Mouse (Mus musculus) adrenal gland, postnatal 10 days (tissue): Measurements from ENCODE around the gene Grip1. TPM values are rescaled to one million over a fixed set of nuclear protein-coding genes. Genes with fewer than 3 reads are reported as not detected.

Source experiments
- DNase-seq: peaks from one replicate; pipeline ENCODE4 v3.0.0; 2021; ENCODE audit warnings: mixed read lengths
- total RNA-seq, 2 experiments: library from RNA; stranded (reverse); gene quantifications; 2 replicates each; pipeline ENCODE4 v1.2.3; 2021

The Grip1 gene
- total RNA-seq, 2 experiments from 2014 or later = 1.5 to 1.7 TPM

DNA sequence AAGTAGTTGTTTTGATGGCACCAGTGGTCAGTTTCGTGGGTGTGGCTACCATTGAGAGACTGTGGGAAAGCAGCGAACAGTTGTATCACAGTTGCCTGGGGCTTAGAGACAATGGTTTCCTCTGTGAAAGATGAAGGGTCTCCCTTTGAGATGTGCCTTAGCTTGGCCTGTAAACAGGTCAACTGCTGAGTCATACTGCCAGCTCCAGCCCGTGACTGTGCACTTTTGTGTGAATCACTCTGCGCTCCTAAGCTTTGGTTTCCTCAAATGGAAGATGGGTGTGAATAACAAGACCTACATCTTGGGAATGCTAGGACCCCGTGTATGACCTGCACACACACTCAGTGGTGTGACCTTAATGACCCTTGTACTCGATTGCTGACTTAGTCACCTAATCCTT, 303.6 kb downstream of the Grip1 start:
- DNase-seq = no peak

DNA sequence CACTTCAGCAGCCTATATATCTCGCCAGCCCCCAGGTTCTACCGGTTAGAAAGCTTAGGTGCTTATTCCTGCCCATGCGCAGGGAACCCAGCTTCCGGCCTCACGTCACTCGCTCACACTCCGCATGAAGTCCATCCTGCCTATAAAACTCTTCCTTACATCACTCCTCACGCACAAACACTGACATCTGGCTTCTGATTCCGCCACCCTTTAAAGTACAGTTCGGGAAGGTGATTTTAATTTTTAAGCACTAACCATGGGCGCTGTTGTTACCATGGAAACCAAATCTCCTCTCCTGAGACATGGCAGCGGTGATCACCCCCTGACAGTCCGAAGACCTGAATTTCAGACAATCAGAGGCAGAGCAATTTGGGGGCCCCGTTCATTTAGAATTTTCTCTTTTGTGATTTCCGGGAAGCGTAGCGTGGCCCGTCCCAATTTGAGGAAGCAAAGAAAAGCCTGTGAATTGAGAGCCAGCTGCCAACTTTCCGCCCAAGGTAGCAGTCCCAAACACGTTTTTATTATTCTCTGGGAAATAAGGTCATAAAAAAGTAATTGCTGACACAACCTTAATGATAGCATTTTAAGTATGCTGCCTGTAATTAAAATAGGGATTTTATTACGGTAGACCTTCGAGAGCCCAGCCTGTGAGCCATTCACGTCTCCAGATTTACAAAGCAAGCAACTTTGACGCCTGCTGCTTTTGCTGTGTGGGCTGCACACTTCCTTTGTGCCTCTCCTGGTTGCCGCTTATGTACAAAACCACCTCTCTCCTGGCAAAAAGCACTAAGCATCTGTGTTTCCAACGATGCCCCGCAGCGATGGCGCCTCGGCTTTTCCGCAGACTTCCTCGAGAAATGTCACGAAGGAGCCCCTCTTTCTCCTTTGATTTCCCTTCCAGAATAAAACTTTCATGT, 308.1 kb downstream of the Grip1 start:
- no peak for DNase-seq

DNA sequence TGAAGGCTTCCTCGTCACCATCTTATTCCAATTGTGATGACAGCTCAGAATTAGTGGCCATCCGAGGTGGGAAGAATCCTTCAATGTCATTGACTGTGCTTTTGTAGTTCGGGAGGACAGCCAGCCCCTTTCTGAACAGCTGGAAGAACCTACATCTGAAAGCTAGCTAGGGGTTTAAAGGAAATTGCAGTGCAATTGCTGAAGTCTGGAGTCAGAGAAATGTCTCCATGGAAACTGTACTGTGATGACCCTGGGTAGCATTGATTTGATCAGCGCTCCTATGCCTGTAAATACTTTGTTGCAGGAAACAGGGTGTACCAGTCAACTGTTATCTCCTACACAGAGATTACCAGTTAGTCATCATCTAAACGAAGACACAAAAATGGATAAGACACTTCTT, 325.2 kb downstream of the Grip1 start:
- DNase-seq = no peak

DNA sequence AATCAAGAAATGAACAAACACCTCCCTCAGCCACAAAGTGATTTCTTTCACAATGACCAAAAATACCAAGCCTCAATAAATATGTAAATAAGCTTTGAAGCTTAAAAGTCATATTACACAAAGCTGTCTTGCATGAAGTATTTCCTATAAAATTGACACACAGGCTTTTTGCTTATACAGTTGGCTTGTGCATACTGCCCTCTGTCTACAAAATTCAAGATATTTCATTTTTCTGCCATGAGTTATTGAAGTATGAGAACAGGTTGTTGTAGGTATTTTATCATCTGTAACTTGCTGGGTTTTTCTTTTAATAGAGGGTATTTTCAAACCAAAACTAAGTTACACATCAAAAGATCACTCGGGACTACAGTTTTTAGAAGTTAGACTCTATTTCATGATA, 326.0 kb downstream of the Grip1 start:
- no peak for DNase-seq

DNA sequence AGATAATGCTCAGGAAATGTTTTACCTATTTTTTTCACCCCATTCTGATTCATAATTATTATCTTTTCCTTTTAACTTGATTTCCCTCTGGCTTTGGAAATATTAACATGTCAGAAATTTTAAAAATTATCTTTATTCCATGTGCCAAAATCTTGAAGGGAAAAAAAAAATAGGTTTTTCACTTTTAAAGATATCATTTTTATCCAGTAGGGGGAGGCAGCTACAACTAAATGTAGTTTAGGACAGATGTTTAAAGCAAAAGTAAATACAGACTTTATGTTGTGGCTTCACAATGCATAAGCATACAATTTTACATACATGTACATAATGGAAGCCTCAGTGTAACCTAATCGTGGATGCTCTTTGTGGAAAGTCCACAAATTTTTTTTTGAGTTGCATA, 336.9 kb downstream of the Grip1 start:
- DNase-seq = no peak

DNA sequence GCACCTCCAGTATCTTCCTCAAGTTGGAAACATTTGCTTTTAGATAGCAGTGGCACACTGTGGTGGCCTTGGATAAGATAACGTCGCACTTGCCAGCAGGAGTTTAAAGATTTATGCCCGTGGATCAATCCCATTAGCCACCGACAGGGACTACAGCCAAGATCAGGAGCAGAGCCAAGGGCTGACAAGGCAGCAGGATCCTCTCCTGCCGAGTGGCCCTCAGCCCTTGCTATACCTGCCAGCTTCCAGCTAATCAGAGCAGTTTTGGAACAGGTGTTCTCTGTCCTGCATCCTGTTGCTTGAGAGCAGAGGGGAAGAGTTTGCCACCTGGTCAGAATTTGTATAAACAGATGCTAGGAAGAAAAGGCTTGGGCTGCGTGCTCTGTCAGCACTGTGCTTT, 348.8 kb downstream of the Grip1 start:
- DNase-seq = peak; percentile 8

DNA sequence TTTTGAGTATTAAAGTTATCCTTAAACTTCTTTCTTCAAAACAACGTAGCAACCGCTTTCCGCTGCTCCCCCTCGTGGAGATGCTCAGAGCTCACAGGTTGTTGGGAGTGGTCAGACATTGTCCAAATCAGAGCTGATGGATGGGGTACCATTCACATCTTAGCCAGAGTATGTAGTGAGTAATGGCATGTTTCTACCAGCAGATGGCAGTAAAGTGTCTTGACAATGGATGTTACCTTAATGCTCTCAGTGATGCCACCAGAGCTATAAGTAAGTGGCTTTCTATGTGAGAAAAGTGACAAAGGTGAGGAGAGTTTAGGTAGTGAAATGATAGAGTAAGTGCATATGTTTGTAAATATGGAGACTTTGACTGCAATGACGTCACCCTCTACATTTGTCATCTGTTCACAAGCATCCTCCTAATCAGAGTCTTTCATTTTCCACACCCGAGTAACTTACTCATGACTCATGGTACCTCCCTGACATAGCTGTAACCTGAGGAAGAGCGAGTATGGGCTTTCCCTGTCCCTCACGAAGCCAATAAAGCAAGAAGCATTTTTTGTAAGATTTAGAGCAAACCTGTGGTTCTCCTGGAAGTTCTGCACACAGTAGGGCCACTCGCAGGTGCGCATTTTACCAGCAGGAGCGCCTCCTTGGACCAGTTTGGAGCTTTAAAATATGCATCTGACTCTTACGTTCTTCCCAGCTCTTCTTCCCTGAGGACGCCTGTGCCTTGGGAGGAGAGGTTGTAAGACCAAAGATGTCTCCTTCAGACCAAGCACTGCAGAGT, 350.2 kb downstream of the Grip1 start:
- DNase-seq = peak; percentile 46

DNA sequence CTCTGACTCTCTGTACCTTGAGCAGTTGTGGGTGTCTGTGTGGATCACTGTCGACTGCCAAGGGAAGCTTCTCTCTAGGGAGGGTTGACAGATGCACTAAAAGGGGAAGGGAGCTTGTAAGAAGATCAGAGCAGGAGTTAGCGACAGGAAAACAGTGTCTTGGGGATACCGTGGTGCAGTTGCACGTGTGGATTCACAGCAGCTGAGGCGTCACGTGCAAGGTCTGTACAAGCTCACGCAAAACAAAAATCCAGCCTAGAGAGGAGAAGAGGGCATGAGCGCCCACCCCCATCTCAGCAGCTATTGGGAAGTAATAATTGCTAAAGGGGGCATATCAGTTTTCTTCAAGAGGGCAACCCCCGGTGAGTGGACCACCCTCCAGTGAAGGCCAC, 350.8 kb downstream of the Grip1 start:
- DNase-seq = no peak

DNA sequence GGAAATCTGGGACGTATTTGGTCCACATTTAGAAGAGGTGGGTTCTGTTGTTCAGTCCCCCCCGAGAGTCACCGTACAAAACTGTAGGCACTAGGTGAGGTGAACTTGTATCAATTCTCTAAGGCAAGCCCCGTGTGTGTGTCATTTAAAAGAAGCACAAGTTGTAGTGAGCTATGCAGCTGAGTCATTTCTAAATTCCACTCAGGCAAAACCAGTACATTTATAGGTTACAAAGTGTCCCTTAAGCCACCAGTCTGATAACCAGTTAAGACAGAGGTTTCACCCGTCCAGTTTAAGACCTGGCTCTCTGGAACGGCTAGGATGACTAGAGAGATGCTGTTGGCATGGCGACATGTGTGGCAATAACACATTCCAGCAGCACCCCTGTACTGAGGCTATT, 351.5 kb downstream of the Grip1 start:
- no peak for DNase-seq

DNA sequence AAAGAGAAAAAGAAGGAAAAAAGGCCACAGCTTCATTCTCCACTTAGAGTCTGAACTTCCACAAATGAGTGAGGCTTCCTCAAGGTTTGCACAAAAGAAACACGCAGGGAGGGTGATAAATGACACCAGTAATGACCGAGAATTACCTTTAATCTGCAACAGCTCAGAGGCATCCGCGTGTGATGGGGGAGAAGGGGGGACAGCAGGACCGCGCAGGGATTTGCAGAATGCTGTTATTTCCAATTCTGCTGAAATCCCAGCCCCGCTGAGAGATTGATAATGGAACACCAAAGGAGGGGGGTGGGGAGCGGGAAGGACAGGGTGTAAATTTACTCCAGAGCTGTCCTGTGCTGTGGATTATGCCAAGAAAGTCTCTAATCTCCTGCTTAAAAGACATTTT, 352.5 kb downstream of the Grip1 start:
- no peak for DNase-seq

DNA sequence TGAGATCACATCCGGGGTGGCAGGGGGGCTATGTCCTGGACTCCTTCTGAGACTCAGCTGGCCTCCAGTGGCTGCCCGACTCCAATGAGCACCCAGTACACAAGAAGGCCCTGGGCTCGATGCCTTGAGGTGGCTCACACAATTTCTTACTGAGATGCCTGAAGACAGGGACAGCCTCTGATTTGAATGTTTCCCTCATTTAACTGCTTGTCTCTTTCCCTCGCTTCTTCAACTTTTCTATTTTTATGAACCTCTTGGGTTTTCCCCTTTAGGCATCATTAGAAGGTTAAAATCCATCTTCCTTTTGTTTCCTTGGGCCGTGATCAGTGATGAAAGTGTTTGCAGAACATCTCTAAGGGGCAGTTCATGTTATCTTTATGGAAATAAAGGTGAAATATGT, 354.8 kb downstream of the Grip1 start:
- DNase-seq = no peak

DNA sequence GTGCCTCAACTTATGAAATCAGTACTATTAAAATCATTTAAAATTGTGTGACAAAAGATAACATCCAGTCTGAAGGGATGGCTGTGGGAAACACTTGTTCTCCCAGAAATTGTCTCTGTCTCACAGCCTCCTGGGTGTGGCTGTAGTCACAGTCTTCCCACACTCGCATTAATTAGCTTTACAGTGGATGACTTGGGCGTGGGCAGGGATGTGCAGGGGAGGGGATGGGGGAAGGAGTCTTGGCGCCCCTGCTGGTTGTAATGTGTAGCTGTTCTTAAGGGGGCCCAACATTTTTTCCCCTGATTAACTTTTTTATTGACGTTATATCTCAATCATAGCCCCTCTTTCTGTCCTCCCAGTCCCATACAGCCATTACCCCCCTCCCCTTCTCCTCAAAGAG, 360.5 kb downstream of the Grip1 start:
- no peak for DNase-seq

DNA sequence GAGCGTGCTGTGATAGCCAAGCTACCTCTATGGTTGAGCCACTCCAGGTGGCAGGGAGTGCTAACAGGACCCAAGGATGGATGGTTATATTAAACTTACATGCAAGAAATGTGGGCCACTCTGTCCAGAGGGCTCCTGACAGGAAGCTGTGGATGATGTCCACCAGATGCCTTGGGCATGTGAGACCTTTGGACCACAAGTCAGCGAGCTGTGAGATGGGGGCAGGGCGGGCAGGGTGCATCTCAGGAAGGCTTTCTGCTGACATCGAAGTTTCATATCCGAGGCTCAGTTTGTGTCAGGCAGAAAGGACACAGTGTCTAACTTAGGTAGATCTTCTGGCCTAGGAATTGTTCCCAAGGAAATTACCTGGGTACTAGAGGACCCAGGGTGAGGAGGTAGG, 362.4 kb downstream of the Grip1 start:
- no peak for DNase-seq

DNA sequence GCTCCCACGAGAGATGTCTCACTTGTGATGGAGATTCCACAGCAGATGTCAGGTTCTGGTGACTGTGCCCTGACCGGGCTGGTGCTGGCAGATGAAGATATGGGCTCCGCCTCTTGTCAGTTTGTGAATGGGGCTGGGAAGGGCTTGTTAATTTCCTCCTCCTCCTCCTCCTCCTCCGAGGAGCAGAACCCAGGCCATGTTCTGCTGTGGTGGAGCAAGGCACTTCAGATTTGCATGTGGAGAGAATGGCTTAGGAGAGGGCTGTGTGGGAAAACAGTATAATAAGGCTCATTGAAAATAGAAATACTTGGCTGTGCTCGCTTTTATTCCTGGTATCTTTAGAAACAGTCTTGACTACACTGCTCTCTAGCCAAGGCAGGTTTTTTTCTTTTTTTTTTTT, 364.8 kb downstream of the Grip1 start:
- DNase-seq = no peak

DNA sequence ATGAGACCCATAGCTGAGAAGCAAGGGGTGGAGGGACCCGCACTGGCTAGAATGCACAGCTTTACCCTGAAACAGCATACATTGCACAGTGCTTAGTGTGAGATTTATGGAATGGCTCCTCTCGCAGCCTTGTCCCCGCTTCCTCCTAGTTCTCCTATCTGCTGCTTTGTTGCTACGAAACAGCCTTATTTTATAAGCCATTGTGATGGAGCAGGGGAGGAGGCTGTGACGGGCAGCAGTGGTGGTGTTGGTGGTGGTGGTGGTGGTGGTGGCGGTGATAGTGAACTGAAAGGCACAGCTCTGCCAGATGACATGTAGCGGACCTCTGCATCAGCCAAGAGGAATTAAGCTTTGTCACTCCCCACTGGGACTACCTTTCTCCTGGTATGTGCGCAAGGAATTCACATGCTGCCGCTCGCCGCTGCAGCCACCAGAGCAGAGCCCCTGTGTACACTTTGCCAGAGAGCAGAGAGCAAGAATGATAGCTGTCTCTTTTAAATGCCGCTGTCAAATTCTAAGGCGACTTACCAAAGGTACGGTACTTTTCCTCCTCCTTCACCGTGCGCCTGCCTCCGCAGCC, 365.6 kb downstream of the Grip1 start:
- DNase-seq = no peak

DNA sequence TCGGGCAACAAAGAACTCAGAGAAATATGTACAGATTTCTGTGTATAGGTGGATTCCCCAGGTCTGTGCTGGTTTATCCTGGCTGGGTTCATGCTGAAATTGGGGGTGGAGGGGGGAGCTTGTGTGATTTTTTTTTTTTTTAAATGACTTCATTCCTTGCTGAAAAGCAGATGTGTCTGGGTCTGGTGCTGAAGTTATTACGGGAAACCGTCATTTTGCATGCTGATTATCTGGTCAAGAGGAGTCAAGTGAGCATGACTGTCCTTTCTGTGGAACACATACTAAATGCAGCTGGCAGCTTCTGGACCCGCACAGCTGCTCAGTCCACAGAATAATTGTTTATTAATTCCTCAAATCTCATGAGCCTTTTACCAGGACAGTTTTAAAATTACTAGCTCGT, 366.1 kb downstream of the Grip1 start:
- DNase-seq = no peak

DNA sequence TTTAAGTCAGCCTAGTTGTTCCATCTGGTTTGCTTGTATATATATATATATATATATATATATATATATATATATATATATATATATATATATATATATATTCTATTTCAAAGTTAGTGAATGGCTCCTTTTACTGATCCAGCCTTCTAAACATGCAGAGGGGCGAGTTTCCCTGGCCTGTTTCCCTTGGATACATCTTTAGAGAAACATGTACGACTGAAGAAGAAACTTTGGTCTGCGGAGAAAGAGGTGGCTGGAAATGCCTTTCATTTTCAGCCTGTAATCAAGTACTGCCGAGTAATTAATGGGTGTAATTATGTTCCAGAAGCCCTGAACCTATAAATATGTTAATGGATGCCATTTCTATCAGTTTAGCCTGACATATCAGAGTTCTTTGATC, 366.8 kb downstream of the Grip1 start:
- DNase-seq = no peak

DNA sequence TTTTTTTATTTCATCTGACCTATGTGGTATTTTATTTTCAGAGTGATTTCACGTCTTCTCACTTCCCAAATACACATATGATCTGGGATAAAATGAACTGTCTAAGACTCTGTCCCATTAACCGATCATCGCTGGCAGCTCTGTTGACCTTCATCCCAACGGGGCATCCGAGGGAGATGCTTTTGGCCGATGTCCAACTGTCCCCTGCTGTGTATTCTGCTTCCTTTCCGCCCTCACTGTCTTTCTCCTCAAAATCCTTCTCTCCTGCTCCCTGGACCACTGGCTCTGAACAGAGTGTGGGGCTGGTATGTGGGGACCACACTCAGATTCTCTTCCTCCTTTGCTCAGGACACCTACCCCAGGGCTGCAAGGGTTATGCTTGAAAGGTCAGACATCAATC, 370.1 kb downstream of the Grip1 start:
- no peak for DNase-seq

DNA sequence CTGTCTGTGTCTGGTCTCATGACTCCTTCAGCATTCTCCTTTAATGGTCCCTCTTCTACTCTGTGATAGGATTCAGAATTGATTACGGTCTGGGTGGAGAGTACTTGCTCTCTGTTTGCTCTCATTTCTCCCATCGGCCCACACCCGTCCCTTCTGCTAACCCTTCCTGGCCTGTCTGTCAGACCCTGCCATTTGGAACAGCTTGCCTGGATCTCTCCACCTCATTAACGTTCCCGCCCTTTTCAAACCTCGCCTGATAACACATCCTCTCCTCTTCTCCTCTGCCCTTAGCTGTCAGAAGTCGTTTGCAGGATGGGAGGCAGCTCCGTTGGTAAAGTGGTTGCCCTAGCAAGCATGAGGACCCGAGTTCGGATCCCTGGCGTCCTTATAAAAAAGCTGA, 370.9 kb downstream of the Grip1 start:
- no peak for DNase-seq

DNA sequence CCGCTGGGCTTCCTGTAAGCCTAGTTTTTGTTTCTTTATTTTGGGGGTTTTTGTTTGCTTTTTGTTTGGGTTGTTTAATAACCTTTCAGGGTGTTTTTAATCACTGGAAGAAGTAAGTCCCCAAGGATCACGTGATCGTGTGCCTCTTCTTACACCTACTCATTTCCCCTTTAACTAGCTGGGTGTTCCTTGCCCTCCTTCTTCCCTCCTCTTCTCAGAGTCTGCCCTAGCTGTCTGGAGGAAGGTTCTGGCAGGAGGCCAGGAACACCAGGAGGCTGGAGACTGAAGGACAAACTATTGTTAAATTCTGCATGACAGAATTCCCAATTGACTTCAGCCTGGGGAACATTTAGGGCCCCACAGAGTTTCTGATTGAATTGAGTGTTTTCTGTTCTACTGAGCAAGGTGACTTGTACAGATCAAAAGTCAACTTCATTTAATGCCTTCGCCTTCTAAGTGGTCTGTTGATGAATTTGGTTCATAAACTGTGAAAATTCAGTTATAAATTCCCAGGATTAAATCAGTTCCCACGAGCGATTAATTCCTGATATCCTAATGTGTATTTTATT, 376.8 kb downstream of the Grip1 start:
- DNase-seq = peak; percentile 80

DNA sequence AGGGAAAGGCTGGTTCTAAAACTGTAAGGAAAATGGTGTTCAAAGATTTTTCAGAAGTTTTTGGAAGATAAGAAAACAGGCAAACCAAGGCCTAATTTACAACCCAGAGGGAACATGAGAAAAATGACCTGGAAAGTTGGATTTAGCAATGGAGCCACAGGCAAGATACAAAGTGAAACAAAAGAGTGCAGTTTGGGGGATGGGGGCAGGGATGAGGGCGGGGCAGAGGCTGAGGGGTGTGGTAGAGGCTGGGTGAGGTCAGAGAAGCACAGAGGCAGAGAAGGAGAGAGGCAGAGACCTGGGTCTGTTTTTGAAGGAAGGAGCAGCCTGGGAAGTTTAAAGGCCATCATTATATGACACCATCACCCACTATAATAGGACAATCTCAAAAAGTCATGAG, 377.5 kb downstream of the Grip1 start:
- no peak for DNase-seq

DNA sequence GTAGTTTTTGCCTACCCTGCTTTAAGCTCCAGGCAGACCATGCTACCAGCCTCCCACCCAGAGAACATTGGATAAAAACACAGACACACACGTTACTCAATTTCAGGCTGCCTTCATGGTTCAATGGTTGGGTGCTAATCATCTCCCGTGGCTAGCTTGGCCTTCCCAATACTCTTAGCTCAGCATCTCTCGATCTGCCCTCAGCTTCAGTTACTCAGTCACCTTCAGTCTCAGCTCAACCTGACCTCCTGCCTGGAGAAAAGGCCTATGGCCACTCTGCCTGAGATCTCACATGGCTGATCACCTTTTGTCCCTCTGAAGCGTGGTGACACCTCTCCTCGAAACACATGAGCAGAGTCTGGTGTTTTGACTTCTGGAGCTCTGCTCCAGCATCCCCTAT, 379.7 kb downstream of the Grip1 start:
- no peak for DNase-seq

DNA sequence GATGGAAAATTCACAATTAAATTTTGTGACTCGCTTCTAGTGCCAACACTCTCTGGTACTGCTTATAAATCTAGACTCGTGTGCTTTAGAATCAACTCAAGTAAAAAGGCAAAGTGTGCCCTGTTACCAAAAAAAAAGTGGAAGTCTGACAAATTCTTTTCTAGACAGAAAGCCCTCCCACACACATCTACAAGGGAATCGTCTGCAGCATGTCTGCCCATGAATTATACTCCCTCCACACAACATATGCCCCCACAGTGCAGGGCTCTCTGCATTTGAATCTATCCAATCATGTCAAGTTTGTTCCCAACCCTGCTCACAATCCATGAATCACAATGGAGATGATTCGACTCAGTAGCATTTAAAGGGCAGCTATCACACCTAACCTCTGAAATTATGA, 380.5 kb downstream of the Grip1 start:
- no peak for DNase-seq
